Mouse (Mus musculus) liver, adult 2 months (tissue): ENCODE data around the gene Ampd3.

Experiments used
- CTCF ChIP-seq: fragments of 200-500 bp; IDR thresholded peaks from 2 replicates; pipeline ENCODE4 v1.5.1; 2011; ENCODE audit warnings: low read depth, low read length, control low read depth
- POLR2A ChIP-seq: fragments of 200-500 bp; IDR thresholded peaks from 2 replicates; pipeline ENCODE4 v1.6.1; 2011; ENCODE audit warnings: low read length, control low read depth; ENCODE audit not compliant: insufficient read depth; ENCODE audit errors: extremely low read depth

DNA sequence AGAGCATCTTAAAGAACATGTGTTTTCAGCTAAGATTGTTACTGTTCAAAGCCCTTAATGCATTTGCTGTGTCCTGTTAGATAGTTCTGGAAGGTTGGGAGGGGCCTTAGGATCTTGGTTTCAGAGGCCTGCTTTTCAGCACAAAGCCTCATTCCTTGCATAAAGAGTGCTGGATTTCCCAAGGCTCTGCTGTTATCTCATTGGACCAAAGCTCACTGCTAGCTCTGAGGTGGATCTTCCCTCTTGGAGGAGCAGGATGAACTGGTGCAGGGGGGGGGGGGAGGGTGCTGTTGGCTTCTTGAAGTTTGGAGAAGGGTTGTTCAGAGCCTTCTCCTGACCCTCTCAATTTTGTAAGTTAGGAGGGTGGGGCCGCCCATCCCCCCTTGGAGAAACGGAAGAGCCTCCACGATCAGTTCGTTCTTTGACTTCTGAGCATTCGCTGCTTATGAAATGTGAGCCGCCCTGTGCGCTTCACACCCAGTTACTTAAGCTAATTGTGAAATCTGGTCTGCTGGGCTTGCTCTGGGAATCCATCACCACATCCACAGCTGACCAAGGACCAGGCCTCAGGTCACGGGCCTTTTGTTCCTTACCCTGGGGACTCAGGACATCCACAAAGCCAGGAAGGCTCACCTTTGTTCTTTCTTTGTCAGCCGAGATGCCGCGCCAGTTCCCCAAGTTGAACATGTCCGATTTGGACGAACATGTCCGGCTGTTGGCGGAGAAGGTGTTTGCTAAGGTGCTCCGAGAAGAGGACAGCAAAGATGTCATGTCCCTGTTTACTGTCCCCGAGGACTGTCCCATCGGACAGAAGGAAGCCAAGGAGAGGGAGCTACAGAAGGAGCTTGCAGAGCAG lies 9.4 kb downstream of the Ampd3 start:
- TF ChIP-seq CTCF, result no peak
- TF ChIP-seq POLR2A, result no peak
